Mouse (Mus musculus): ENCODE measurements around the gene Nkain4. TPM values are rescaled to one million over a fixed set of nuclear protein-coding genes. Genes with fewer than 3 reads are reported as not detected.
A peak's percentile ranks its signal among the peaks of the same experiment; 100 is the strongest.

The Nkain4 gene
- total RNA-seq, 2 experiments from 2014 or later = 8.8 to 12.6 TPM

DNA sequence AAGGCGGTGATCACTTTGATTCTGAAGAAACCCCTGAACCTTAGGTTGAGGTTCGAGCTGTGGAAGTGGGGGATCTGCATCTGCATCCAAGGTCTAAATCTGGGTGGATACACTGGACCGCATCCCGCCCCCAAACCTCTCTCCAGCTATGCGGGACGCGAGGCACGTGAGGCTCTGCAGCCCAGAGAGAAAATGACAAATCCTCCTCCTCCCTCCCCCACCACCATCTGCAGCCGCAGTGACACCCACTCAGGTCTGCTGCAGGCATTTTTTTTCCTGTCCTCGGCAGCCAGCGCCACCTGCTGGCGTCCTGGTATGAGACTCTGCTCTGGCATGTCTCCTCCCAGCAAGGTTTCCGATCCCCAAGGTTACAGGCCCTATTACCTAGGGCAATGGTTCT is 59.8 kb downstream of the Nkain4 start:
- peak in 1 of 2 experiments; percentile 31 for DNase-seq (ENCODE audit: low spot score in 2 of 2)

DNA sequence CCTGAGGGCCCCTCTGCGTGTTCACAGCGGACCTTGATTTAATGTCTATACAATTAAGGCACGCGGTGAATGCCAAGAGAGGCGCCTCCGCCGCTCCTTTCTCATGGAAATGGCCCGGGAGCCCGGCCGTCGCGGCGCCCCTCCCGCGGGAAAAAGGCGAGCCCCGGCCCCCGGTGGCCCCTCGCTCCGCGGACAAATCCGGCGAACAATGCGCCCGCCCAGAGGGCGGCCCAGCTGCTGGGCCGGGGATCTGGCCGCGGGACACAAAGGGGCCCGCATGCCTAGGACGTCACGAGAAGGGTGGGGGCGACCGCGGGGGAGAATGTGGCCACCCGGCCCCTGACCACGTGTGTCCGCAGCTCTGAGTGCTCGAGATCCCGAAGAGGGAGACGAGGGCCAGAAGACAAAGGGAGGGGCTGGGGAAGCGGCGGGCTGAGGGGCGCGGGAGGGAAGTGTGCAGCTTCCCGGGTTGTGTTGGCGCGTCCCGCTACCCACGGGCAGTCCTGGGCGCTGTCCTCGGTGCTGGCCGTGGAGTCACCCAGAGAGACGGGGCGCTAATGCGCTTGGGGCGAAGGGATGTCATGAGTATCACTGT is 60.4 kb downstream of the Nkain4 start:
- DNase-seq (ENCODE audit: low spot score in 2 of 2) = peak; percentile 16 to 37

DNA sequence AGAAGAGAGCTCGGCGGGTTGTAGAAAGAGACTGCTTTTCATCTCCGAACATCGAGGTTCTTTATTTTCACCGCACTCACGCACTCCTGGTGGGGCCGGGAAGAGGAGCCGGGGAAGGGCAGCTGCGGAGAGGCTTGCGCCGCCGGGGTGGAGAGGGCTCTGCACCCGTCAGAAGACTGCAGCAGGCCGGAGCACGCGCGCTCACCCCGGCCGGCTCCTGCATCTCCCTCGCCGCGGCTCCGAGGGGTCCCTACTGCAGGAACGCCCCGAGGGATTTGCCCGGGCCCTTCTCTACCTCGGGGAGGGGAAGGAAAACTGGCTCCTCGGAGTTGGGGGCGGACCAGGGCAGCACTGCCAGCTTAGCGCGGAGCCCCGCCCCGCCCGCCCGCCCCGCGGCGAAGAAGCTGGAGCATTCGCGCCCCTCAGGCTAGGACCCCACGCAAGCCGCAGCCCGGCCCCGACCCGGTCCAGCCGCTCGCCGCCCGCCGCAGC is 60.9 kb downstream of the Nkain4 start:
- no peak for DNase-seq (ENCODE audit: low spot score in 2 of 2)

DNA sequence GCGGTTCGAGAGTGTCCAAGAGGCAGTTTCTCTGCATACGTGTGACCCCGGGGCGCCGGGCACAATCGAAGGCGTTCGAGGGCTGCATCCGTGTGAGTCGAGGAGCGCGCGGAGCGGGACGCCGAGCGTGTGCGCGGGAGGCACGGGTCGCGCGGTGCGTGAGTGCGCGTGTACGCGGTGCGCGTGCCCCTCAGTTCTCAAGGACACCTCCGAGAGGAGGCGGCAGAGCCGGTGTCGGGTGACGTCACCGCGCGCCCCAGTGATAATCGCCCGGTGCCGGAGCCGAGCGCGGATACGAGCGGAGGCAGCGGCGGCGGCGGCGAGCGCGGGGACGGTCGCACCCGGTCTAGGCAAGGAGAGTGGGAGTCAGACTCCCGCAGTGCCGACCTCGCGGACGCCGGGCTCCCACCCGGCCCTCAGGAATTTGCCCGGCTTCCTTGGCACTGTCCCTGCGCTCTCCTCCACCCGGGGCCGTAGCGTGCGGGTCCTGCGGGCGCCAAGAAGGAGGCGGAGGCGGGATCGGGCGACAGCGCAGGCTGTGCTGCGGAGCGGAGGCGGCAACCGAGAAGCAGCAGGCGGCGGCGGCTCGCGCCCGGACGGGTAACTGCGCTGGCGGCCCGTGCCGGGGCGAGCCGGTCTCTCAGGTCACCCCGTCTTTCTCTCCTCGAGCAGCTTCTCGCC is 61.5 kb downstream of the Nkain4 start:
- DNase-seq (ENCODE audit: low spot score in 2 of 2) = no peak

DNA sequence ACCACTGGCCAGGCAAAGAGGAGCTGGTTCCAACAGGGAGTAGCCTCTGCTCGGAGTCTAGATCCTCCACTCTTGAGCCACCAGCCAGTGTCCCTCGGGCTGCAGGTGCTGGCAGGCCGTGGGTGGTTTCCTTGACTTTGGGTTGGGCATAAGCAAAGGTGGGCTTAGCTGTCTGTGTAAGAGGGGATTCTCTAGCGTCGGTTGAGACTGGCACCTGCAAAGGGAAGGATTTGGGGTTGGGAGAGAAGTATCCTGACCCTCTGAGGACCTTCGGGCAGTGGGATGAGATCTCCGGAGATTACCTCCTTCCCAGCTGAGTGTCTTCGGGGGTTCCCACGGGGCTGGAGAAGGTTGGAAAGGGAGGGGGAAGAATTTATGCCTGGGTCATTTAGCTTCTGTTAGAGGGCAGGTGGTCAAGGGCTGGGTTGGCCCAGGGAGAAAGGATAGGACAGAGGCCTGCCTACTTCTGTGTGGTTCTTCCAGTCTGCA is 62.6 kb downstream of the Nkain4 start:
- DNase-seq (ENCODE audit: low spot score in 2 of 2) = no peak

DNA sequence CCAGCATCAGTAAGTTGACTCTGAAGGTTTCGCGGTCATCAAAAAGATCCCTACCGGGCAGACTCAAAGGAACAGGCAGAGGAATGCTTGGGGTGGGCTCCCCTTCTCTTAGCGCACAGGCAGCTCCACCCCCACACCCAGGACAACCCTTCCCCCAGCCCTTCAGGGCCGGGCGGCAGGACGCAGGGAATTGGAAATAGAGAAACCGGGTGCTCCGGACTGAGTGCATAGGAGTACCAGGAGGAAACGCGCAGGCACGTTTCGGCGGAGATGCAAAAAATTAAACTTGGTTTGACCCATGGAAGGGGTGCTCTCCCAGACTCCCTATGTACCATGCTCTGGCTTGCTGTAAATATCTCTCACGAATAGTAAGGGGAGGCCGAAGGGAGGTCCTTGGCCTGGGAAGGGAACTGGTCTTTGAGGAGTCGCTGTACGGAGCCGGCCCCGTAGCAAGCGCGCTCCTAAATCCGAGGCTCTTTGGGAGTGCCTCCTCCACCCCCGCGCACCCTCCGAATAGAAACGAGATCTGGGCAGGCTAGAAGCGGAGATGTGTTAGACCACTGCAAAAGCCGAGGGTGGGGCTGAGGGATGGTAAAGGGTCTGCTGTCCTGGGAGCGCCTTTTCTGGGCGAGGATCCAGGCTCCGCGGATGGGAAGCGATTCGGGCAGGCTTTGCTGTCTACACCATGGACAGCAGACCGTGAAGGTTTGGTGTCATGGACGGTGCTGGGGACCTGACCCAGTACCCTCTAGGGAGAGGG is 63.2 kb downstream of the Nkain4 start:
- no peak for DNase-seq (ENCODE audit: low spot score in 2 of 2)

DNA sequence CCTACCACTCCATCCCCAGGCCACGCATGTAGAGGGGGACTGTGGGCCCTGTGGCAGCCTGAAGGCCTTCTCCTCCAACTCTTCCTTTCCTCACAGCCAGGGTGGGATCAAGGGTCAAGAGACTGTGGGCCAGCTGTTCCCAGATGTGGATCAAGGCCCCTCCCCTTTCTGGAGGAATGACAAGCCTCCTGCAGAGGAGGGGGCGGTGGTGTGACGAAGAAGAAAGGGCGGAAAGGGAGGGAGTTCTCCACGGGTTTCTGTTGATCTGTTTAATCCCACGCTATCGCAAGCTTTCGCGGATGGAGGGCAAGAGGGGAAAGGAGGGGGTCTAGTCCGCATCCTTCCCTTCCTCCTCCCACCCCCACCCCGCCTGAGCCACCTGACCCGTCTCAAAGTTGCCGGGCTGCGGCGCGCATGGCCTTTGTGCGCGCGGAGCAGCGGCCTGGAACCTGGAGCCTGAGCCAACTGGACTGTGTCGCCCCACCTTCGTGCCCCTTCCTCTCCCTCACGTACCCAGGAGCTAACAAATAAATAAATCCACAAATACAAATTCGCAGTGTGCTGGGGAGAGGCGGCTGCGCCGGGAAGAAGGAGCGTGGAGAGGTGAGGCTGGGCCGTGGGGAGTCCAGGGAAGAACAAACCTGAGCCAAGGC is 64.0 kb downstream of the Nkain4 start:
- DNase-seq (ENCODE audit: low spot score in 2 of 2) = no peak

DNA sequence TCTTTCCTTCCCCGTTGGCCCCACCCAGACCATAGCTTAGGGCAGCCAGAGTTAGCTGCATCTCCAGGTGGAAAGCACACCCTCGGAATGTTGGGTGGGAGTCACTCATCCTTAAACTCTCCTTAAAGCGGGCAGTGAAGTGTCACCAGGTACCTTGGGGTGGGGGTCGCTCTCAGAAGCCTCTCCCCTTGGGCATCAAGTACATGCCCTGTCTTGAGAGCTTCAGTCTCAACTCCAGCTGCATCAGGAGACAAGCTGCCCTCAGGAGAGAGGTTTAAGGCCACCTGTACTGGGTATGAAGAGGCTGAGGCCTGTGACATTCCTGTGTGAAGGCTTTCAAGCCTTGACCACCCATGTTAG is 64.6 kb downstream of the Nkain4 start:
- DNase-seq (ENCODE audit: low spot score in 2 of 2) = no peak

DNA sequence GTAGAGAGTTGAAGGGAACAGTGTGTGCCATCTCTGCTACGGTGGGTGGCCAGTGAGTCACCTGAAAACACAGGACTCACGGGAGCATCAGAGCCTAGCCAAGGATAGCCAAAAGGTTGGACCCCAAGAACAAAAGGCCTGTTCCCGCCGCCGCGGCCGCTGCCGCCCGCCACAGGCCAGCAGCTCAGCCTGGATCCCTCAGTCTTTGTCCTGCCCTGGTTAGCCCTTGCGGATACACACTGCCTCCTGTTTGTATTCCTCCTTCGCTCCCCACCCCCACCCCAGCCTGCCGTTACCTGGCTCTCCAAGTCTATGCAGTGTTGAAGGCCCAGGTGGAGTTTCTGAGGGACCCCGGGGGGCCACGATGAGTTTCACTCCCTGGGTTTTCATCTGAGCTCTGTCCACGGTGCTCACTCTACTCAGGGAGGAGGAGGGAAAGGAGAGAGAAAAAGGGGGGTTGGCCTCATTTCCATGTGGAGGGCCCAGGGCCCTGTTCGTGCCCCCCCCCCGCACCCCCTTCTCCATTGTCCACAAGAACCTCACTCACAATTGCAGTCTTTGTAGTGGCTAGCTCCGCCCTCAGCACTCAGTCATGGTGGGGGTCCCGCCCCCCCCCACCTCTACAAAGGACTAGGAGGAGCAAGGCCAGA is 65.1 kb downstream of the Nkain4 start:
- no peak for DNase-seq (ENCODE audit: low spot score in 2 of 2)

DNA sequence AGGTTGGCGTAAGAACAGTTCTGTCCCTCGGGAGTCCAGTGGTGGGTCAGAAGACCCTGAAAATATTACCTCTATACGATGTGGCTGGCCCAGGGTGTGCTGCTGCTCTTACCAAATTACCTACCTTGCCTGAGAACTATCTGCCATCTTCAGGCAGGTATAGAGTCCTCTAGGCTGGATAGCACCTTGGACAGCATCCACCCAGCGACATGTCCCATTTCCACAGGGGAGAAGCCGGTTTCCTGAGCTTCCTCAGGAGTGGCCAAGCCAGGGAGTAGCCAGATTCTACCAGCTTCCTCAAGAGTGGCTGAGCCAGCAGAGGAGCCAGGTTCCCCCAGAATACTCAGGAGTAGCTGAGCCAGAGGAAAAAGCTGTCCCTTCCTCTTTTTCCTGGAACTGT is 69.2 kb downstream of the Nkain4 start:
- no peak for DNase-seq (ENCODE audit: low spot score in 2 of 2)

Small RNA genes lying within 50 kb of the gene (microRNA-seq; reads per million reads assigned to microRNA genes)
- gene Mir124a-3 = not detected

Other genes with a start within 250 kb of the Nkain4 start
- 10 to 100 TPM; 60.8 to 63.3 TPM for gene Dido1, start 244.7 kb downstream of the Nkain4 start, total RNA-seq (2021)
- gene Gid8, start 244.6 kb downstream of the Nkain4 start, total RNA-seq (2021) = 10 to 100 TPM; 72.6 to 78.2 TPM
- 1 to 10 TPM; 2.9 to 3.2 TPM for gene Slc17a9, start 229.4 kb downstream of the Nkain4 start, total RNA-seq (2021)
- not detected for gene Bhlhe23, start 177.8 kb downstream of the Nkain4 start, total RNA-seq (2021)
- 10 to 100 TPM; 58.7 to 64.4 TPM for gene Ythdf1, start 33.8 kb downstream of the Nkain4 start, total RNA-seq (2021)
- not detected for gene Birc7, start 25.7 kb downstream of the Nkain4 start, total RNA-seq (2021)
- gene Arfgap1, start 12.5 kb upstream of the Nkain4 start, total RNA-seq (2021) = 10 to 100 TPM; 87.0 to 93.3 TPM
- gene Col20a1, start 31.8 kb upstream of the Nkain4 start, total RNA-seq (2021) = 1 to 10 TPM; 5.6 to 6.3 TPM
- 10 to 100 TPM; 11.1 to 13.6 TPM for gene Chrna4, start 88.8 kb upstream of the Nkain4 start, total RNA-seq (2021)
- gene Kcnq2, start 180.6 kb upstream of the Nkain4 start, total RNA-seq (2021) = 10 to 100 TPM; 12.8 to 13.5 TPM
- gene Eef1a2, start 202.3 kb upstream of the Nkain4 start, total RNA-seq (2021) = 10 to 100 TPM; 76.3 to 76.6 TPM
- gene Ppdpf, start 232.5 kb upstream of the Nkain4 start, total RNA-seq (2021) = 10 to 100 TPM; 91.2 to 93.3 TPM
- gene Ptk6, start 248.1 kb upstream of the Nkain4 start, total RNA-seq (2021) = not detected

Data from adrenal gland, postnatal 4 days (tissue).